Mouse (Mus musculus): ENCODE data around the gene 0610040J01Rik. TPM values are rescaled to one million over a fixed set of nuclear protein-coding genes. Genes with fewer than 3 reads are reported as not detected.

0610040J01Rik gene
- total RNA-seq (2022): 1 to 10 TPM; 4.1 to 6.1 (median 5.1) TPM

DNA sequence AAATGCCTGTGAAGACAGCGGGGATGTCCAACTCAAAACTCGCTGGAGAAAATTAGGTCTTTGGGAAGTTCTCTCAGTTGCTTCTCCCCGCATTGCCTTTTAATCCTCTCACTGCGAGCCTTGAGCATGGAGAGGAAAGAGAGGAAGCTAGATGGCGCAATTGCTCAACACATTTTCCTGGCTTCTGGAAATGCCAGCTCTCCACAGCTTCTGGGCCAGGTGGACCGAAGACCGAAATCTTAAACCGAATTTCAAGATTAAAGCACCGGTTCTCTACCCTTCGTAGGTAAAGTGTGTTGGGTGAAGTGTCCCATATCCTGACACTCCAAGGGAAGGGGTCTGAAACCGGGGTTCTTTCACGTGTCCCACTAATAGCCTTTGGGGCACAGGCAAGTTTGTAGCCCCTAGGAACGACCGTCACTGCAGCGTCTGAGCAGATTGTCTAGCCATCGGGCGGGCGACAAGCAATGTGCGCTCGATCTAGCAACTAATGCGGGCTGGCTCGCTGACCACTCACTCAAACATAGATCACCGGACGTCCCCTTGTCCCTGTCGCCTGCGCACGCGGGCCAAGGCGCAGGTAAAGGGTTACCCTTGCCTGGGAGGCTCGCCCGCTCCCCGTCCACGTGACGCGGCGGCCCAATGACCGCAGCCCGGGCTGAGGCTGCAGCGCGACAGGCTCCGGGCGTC lies at the start of gene 0610040J01Rik:
Gene 0610040J01Rik, plus strand, starts transcription at position 545 of the 690 bp plus-strand sequence.
- DNase-seq (ENCODE audit: low spot score): peak; percentile 63

DNA sequence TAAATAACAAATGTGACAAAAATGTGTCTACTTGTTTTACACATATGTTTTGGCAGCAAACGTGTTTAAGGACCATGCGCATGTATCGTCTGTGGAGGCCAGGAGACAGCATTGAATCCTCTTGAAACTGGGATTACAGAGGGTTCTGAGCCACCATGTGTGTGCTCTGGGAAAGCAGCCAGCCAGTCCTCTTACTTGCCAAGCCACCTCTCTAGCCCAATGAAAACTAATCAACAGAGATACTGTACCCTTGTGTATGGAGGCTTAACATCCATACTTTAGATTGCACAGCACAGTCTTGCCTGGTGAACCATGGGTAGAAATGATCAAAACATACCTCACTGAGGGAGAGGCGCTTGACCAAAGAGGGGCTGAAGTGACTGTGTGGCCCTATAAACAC lies 46.3 kb upstream of the 0610040J01Rik start:
- no peak for DNase-seq (ENCODE audit: low spot score)

DNA sequence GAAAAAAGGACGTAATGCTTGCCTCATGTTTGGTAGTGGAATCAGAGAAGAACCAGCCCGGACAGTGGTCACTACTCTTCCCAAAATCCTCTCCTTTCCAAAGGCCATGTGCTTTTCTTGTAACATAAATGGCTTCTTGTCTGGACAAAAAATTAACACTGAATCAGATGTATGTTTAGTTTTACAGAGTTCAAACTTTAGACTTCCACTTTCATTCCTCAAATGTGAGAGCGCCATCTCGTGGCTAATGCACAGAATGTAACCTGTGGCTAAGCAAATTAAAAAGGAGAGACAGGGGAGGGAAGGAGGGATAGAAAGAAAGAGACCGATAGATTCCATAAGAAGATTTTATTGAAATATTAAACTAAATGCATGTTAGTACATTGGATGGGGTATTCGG lies 45.4 kb upstream of the 0610040J01Rik start:
- DNase-seq (ENCODE audit: low spot score): peak; percentile 5

DNA sequence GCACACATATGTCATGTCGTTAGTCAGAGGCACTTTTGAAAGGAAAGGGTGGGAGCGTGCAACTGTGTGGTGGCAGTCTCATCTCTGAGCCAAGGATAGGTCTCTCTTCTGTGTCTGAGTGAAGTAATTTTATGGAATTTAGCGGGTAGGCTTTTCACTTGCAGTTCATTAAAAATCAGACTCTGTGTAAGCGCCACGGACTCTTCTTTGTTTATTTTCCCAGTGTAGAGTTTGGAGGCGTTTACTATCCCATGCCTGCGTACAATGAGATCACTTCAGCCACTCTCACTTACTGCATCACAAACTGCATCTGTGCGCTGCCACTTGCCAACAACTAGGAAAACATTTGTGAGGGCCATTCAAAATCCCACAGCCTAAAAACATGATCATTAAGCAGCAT lies 44.7 kb upstream of the 0610040J01Rik start:
- no peak for DNase-seq (ENCODE audit: low spot score)

- no peak for DNase-seq (ENCODE audit: low spot score)
These were observed 43.9 kb upstream of the 0610040J01Rik start for GRCm38 (mm10) chr5:63768220-63768619.

- no peak for DNase-seq (ENCODE audit: low spot score)
These were observed 39.2 kb upstream of the 0610040J01Rik start for GRCm38 (mm10) chr5:63772971-63773370.

- DNase-seq (ENCODE audit: low spot score): no peak
These were observed 38.6 kb upstream of the 0610040J01Rik start for GRCm38 (mm10) chr5:63773603-63774002.

GRCm38 (mm10) chr5:63788156-63788826 lies 23.9 kb upstream of the 0610040J01Rik start:
- no peak for DNase-seq (ENCODE audit: low spot score)

DNA sequence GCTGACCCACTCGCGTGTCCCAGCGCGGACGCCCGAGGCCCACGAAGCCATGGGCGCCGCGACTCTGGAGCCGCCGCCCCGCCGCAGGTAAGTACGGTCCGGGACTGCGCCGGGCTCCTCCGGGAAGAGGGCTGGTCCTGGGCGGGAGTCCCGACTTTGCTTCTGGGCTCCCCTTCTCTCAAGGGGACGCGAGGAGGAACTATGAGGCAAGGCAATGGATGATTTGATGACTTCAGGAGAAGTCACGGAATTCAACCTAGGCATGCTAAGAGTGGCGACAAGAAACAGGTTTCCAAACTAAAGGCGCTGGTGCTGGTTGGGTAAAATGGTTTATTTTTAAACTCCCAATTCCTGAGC lies 324 bp downstream of the 0610040J01Rik start:
- DNase-seq (ENCODE audit: low spot score): no peak

DNA sequence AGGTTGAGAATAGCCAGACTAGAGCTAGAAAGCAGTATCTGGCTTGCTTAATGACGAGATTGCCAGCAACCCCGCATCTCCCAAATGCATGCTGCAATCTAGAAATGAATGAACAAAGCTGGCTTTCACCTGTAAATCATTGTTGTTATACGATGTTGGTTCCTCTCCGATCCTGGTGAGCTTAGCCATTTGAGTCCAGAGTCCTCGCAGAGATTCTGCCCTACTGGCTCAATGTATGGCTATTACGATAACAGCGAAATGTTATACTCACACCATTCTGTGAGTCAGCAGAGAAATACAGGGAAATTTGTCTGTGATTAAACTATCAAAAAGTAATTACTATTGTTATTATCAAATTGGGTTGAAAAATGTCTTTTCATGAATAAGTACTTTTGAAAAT lies 4.5 kb downstream of the 0610040J01Rik start:
- no peak for DNase-seq (ENCODE audit: low spot score)

DNA sequence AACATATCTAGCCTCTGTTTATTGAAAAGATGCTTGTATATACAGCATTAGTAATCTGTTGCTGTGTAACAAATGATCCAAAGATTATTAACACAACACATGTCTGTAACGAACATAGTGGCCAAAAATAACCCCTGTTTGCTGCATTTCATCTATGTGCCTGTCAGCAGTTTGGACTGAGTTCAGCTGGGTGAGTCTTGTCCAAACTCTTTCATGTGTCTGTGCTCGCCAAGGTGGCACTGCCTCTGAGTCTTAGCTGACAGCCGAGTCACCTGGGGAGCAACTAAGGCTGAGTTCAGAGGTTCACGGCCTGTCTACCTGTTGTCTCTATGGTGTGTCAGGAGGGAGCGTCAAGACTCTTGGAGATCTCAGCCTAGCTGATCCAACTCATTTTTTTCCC lies 5.1 kb downstream of the 0610040J01Rik start:
- DNase-seq (ENCODE audit: low spot score): peak; percentile 36

GRCm38 (mm10) chr5:63818975-63819374 lies 6.8 kb downstream of the 0610040J01Rik start:
- DNase-seq (ENCODE audit: low spot score): no peak

DNA sequence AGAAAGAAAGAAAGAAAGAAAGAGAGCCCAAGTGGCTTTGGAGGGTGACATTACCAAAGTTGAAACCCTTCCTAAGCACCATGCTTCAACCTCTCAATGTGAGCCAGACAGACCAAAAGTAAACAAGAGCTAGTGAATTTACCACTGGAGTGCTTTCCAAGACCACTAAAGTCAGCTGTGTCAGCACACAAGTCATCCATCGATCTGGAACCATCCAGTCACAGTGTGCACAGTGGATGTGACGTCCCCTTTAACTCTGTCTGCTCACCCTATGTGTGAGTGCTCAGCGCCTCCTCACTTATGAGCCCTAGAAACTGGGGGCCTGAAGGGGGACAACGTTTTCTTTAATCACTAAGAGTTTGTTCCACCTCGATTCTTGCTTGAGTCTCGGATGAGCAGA lies 7.4 kb downstream of the 0610040J01Rik start:
- no peak for DNase-seq (ENCODE audit: low spot score)

DNA sequence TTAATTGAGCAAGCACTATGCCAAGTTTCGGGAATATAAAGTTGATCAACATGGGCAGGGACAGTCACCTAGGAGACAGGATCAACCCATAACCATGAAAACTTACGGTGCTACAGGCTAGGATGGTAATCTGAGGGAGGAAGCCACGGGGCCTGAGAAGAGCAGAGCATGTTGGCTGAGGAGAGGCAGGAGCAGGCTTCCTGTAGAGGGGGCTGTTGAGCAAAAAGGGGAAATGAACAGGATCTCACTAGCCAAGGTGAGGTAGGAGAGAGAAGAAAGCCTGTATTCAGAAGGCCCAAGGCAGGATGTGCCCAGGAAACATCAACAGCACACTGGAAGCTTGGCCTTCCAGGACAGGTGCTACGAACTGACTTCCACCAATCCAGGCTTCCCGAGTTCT lies 9.0 kb downstream of the 0610040J01Rik start:
- no peak for DNase-seq (ENCODE audit: low spot score)

DNA sequence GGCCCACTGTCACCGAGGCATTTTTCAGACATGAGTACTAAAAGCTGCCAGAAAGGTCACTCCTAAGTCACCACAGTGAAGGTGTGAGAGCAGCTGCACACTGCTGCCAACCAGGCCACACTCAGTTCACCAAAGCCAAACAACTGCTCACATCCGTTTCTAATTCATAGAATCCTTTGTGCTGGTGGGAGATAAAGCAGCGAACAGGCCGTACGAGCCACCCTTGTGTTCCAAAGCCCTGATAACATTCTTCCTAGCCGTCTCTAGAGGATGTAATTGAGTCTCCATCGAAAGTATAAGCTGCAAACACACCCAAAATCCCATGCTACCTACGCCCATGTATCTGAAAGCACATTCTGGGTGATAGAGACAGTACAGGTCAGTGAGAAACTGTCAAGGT lies 9.7 kb downstream of the 0610040J01Rik start:
- no peak for DNase-seq (ENCODE audit: low spot score)

DNA sequence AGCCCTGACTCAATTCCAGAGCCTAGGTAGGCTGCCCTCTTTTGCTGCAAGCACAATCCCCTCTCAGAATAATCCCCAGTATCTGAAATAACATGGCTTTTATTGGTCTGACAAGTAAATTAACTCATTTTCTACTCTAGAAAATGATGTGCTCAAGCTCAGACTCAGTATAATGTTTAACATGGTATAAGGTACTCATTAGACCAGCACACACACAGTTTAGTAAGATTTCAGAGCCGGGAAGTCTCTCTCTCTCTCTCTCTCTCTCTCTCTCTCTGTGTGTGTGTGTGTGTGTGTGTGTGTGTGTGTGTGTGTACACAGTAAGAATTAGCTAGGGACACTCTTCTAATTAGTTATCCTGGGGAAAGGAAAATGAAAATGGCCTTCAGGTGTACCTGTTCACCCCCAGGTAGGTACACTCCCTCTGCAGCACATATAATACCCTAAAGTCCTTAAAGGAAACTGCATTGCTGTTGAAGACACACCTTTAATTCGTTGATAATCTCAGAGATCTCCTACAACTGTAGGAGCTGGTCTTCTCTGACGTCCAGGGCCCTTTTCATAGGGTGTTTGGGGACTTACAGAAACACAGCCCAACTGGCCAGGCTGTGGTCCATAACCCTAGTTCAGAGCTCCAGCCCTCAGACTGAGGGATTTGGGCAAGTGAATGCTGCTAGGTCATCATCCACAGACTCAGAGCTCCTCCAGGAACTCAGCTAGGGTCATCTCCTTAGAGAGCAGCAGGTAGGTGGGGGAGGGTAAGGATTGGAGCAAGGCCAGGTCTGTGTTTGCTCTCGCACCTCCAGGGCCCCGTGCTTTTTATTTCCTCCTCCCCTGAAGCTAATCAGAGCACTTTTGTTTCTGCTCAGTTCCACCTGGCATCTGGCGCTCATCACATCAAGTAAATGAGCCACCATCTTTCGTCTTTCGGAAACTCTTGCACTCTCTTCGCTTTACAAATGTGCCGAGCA lies 11.5 kb downstream of the 0610040J01Rik start:
- no peak for DNase-seq (ENCODE audit: low spot score)

DNA sequence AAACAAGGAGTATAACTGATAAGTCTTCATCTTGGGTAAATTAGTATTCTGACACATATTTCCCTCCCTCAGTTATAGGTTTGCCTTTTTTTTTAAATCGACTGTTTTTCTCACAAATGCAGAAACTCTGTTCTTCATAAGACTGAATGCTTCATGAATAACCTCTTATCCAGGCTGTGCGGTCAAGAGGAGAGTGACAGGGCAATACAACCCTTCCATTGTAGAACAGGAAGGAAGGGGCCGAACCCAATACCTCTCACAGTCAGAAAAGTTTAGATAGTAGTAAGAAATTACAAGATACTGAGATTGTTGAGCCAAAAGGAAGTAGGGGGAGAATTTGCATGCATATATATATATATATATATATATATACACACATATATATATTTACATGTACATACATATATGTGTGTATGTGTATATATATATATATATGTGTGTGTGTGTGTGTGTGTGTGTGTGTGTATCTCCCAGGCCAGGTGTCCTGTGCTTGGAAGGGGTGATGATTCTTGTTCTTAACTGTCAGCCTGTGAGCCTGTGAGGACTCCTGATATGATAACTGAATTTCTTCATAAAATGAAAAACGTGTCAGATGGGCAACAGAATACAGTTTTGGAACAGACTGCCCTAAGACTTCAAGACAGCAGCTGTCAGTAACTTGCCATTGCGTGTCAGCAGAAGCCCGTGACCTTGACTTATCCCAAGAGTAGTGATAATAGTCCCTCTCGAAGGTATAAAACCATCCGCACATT lies 12.6 kb downstream of the 0610040J01Rik start:
- DNase-seq (ENCODE audit: low spot score): no peak

DNA sequence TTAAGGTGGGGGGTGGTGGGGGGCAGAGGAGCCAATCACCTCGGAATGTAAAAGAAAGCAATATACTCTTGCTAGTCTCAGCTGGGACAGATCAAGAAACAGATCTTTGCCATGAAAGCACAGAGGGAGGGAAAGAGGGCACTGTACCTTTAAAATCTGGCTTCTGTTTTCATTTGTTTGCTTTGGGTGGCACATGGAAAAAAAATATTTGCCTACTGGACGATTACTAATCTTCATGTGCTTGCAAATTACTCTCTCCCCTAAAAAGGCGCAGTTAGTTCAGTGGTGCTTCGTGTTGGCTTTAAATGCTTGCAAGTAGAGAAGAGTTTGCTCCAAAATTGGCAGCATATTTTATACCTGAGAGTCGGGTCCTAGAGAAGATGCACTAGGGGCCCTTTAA lies 13.7 kb downstream of the 0610040J01Rik start:
- DNase-seq (ENCODE audit: low spot score): no peak

DNA sequence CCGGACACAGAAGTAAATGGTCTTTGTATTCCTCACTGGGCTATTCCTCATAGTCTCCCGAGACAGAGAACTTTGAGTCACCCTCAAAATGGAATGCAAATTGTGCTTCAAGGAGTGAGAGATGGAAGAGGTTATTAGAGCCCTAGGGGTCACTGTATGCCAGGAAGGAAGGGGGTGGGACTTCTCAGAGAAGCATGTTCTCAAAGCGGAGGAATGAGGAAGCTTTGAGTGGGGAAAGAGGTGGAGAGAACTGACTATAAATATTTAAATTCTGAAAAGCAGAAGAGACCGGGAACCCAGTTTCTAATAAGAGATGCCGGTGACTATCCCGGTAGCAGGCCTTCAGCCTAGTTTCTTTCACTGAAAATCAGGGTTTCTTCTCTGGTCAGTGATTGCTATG lies 14.8 kb downstream of the 0610040J01Rik start:
- DNase-seq (ENCODE audit: low spot score): peak; percentile 36

GRCm38 (mm10) chr5:63827415-63828053 lies 15.4 kb downstream of the 0610040J01Rik start:
- no peak for DNase-seq (ENCODE audit: low spot score)

All from heart, adult 8-10 months (tissue).